Mouse (Mus musculus) adrenal gland, adult 8-10 months (tissue): ENCODE measurements around the gene Nup50. TPM values are rescaled to one million over a fixed set of nuclear protein-coding genes. Genes with fewer than 3 reads are reported as not detected.

Experiments
- DNase-seq: peaks from one replicate; pipeline ENCODE4 v3.0.0; 2022
- microRNA-seq, 2 experiments: library from miRNA; unstranded; fragments of <30 nt; microRNA quantifications; one replicate each; pipeline ENCODE4 v1.2.0; 2022
- total RNA-seq, 4 experiments: library from RNA; stranded (reverse); gene quantifications; 2 replicates each; pipeline ENCODE4 v1.2.4; 2022

Gene Nup50
- total RNA-seq, 4 experiments from 2014 or later, result 38.0 to 43.1 (median 41.5) TPM

DNA sequence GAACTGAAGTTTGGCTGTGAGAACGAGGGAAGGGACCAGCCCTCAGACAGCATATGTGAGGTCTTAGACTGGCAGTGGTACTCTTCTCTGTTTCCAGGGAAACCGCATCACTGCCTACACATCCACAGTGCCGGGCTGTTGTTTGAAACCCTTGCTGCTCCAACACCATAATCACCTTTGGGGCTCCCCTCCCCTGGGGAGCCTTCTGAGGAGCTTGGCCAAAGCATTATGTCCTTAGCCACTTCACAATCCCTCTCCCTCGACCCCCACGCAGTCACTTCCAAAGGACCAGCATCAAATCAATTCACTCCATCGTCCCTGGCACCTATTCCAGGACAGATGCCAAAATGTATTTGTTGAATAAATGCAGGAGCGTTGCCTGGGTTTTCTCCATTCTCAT lies 66.6 kb downstream of the Nup50 start:
- no peak for DNase-seq

Small RNA genes within 50 kb of the gene (microRNA-seq; reads per million reads assigned to microRNA genes)
- 72.5 to 81.1 reads per million in 2 experiments for gene Mir1249

Other genes starting within 250 kb of the Nup50 start
- 1 to 10 TPM in 3 of 4 experiments, under 1 TPM in 1; 0.64 to 2.6 (median 1.9) TPM for gene Arhgap8, start 203.4 kb upstream of the Nup50 start, total RNA-seq
- gene Phf21b, start 67.4 kb upstream of the Nup50 start, total RNA-seq, result 1 to 10 TPM; 4.4 to 5.7 (median 4.9) TPM
- under 1 TPM; 0.20 to 0.55 (median 0.35) TPM for gene Gm29666, start 3.4 kb upstream of the Nup50 start, total RNA-seq
- 10 to 100 TPM; 36.8 to 56.2 (median 47.5) TPM for gene 5031439G07Rik, start 65.1 kb downstream of the Nup50 start, total RNA-seq
- gene Upk3a, start 93.7 kb downstream of the Nup50 start, total RNA-seq, result not detected
- gene Fam118a, start 105.5 kb downstream of the Nup50 start, total RNA-seq, result 10 to 100 TPM; 12.6 to 17.2 (median 15.2) TPM
- not detected for gene Smc1b, start 208.6 kb downstream of the Nup50 start, total RNA-seq
- gene Ribc2, start 208.7 kb downstream of the Nup50 start, total RNA-seq, result under 1 TPM in 1 of 4 experiments, not detected in 3; 0.16 TPM